Mouse (Mus musculus): ENCODE measurements around the gene Gm10840. TPM values are rescaled to one million over a fixed set of nuclear protein-coding genes. Genes with fewer than 3 reads are reported as not detected.

Gm10840 gene
- total and polyA plus RNA-seq, 2 experiments from 2014 or later = not detected

- WGBS = 76% methylated on average over 7 of the region's 7 CpGs
Observed at GRCm38 (mm10) chr11:106157154-106157553, 3.5 kb upstream of the Gm10840 start.

GRCm38 (mm10) chr11:106158081-106158929 lies 2.3 kb upstream of the Gm10840 start:
- 55% methylated on average over 14 of the region's 14 CpGs for WGBS
- no peak overlapping the region; the same call in 1 of the 2 replicates for H3K27ac ChIP-seq (ENCODE audit: low read depth)
- ATAC-seq (ENCODE audit: insufficient read depth, low read depth) (no peak), DNase-seq (ENCODE audit: low spot score) (no peak)
- H3K9me3 ChIP-seq (replicated peaks; ENCODE audit: control insufficient read depth, low read length) = no peaks in the 10 kb centered on the region
- TF ChIP-seq CTCF (IDR thresholded peaks at IDR 0.05; ENCODE audit: low read depth) = peak; percentile 59
- TF ChIP-seq EP300 (IDR thresholded peaks at IDR 0.05; ENCODE audit: low read depth) = no peak
- no peaks in the 10 kb centered on the region for H3K4me1 ChIP-seq (ENCODE audit: control insufficient read depth, insufficient read depth)
- peaks cover 33% of the 10 kb centered on the region for H3K36me3 ChIP-seq (replicated peaks; ENCODE audit: control insufficient read depth, insufficient read depth, low read length)
- H3K4me2 ChIP-seq (ENCODE audit: low read depth, low read length) = peak overlapping the region; percentile 97
- no peaks in the 10 kb centered on the region for H3K27me3 ChIP-seq (ENCODE audit: control insufficient read depth, insufficient read depth, low read length)
- H3K4me3 ChIP-seq (ENCODE audit: low read depth, low read length) = peak overlapping the region; percentile 82
- no peak overlapping the region for H3K9ac ChIP-seq (replicated peaks; ENCODE audit: low read depth, low read length)

More at GRCm38 (mm10) chr11:106157154-106157553, 3.5 kb upstream of the Gm10840 start:
- Histone ChIP-seq H3K4me2 (ENCODE audit: low read depth, low read length) (no peak overlapping the region), H3K9ac (replicated peaks; ENCODE audit: low read depth, low read length) (no peak overlapping the region), H3K27ac (ENCODE audit: low read depth) (no peak overlapping the region), H3K4me3 (ENCODE audit: low read depth, low read length) (no peak overlapping the region), H3K9me3 (replicated peaks; ENCODE audit: control insufficient read depth, low read length) (no peaks in the 10 kb centered on the region), H3K36me3 (replicated peaks; ENCODE audit: control insufficient read depth, insufficient read depth, low read length) (peaks cover 45% of the 10 kb centered on the region), H3K27me3 (ENCODE audit: control insufficient read depth, insufficient read depth, low read length) (no peaks in the 10 kb centered on the region), H3K4me1 (ENCODE audit: control insufficient read depth, insufficient read depth) (no peaks in the 10 kb centered on the region)
- ATAC-seq (ENCODE audit: insufficient read depth, low read depth) (no peak), DNase-seq (ENCODE audit: low spot score) (no peak)
- TF ChIP-seq EP300 (IDR thresholded peaks at IDR 0.05; ENCODE audit: low read depth) = no peak
- TF ChIP-seq CTCF (IDR thresholded peaks at IDR 0.05; ENCODE audit: low read depth) = no peak

GRCm38 (mm10) chr11:106158930-106159215 lies 1.8 kb upstream of the Gm10840 start:
- Histone ChIP-seq H3K9me3 (replicated peaks; ENCODE audit: control insufficient read depth, low read length) (no peaks in the 10 kb centered on the region), H3K27me3 (ENCODE audit: control insufficient read depth, insufficient read depth, low read length) (no peaks in the 10 kb centered on the region), H3K4me1 (ENCODE audit: control insufficient read depth, insufficient read depth) (no peaks in the 10 kb centered on the region), H3K36me3 (replicated peaks; ENCODE audit: control insufficient read depth, insufficient read depth, low read length) (peaks cover 27% of the 10 kb centered on the region), H3K4me2 (ENCODE audit: low read depth, low read length) (peak overlapping the region; percentile 97), H3K4me3 (ENCODE audit: low read depth, low read length) (peak overlapping the region; percentile 82), H3K9ac (replicated peaks; ENCODE audit: low read depth, low read length) (peak overlapping the region; percentile 88; the same call in 1 of the 2 replicates), H3K27ac (ENCODE audit: low read depth) (peak overlapping the region; percentile 82; the same call in 1 of the 2 replicates)
- DNase-seq (ENCODE audit: low spot score) (no peak), ATAC-seq (ENCODE audit: insufficient read depth, low read depth) (no peak)
- no peak for TF ChIP-seq EP300 (IDR thresholded peaks at IDR 0.05; ENCODE audit: low read depth)
- TF ChIP-seq CTCF (IDR thresholded peaks at IDR 0.05; ENCODE audit: low read depth) = no peak
- 62% methylated on average over 5 of the region's 9 CpGs for WGBS

GRCm38 (mm10) chr11:106159216-106159920 lies 1.3 kb upstream of the Gm10840 start:
- peaks cover 25% of the 10 kb centered on the region for H3K36me3 ChIP-seq (replicated peaks; ENCODE audit: control insufficient read depth, insufficient read depth, low read length)
- H3K4me3 ChIP-seq (ENCODE audit: low read depth, low read length) = peak overlapping the region; percentile 82
- H3K4me2 ChIP-seq (ENCODE audit: low read depth, low read length) = peak overlapping the region; percentile 97
- no peaks in the 10 kb centered on the region for H3K9me3 ChIP-seq (replicated peaks; ENCODE audit: control insufficient read depth, low read length)
- H3K27me3 ChIP-seq (ENCODE audit: control insufficient read depth, insufficient read depth, low read length) = no peaks in the 10 kb centered on the region
- no peaks in the 10 kb centered on the region for H3K4me1 ChIP-seq (ENCODE audit: control insufficient read depth, insufficient read depth)
- TF ChIP-seq EP300 (IDR thresholded peaks at IDR 0.05; ENCODE audit: low read depth) (no peak), CTCF (IDR thresholded peaks at IDR 0.05; ENCODE audit: low read depth) (no peak)
- 0 out of 2 replicates have a peak, but pooled peaks have one; percentile 4 for ATAC-seq (ENCODE audit: insufficient read depth, low read depth)
- DNase-seq (ENCODE audit: low spot score) = no peak
- H3K9ac ChIP-seq (replicated peaks; ENCODE audit: low read depth, low read length) = peak overlapping the region; percentile 88
- 5% methylated on average over 21 of the region's 25 CpGs for WGBS
- H3K27ac ChIP-seq (ENCODE audit: low read depth) = peak overlapping the region; percentile 82

- Histone ChIP-seq H3K4me1 (ENCODE audit: control insufficient read depth, insufficient read depth) (no peaks in the 10 kb centered on the region), H3K4me3 (ENCODE audit: low read depth, low read length) (peak overlapping the region; percentile 82), H3K36me3 (replicated peaks; ENCODE audit: control insufficient read depth, insufficient read depth, low read length) (peaks cover 24% of the 10 kb centered on the region; the same call in 1 of the 2 replicates), H3K4me2 (ENCODE audit: low read depth, low read length) (peak overlapping the region; percentile 97), H3K27me3 (ENCODE audit: control insufficient read depth, insufficient read depth, low read length) (no peaks in the 10 kb centered on the region), H3K9ac (replicated peaks; ENCODE audit: low read depth, low read length) (peak overlapping the region; percentile 88), H3K27ac (ENCODE audit: low read depth) (peak overlapping the region; percentile 82), H3K9me3 (replicated peaks; ENCODE audit: control insufficient read depth, low read length) (no peaks in the 10 kb centered on the region)
- peak; percentile 52 for ATAC-seq (ENCODE audit: insufficient read depth, low read depth)
- peak; percentile 59 for DNase-seq (ENCODE audit: low spot score)
- WGBS = 1% methylated on average over 73 of the region's 106 CpGs
- TF ChIP-seq CTCF (IDR thresholded peaks at IDR 0.05; ENCODE audit: low read depth) = no peak
- no peak for TF ChIP-seq EP300 (IDR thresholded peaks at IDR 0.05; ENCODE audit: low read depth)
Observed at GRCm38 (mm10) chr11:106159921-106160840, 469 bp upstream of the Gm10840 start.

Data from heart, postnatal 0 days (tissue).